Mouse (Mus musculus) adrenal gland, postnatal 25 days (tissue): ENCODE results near the gene Zpbp2. TPM values are rescaled to one million over a fixed set of nuclear protein-coding genes. Genes with fewer than 3 reads are reported as not detected.

Experiments
- DNase-seq: peaks from one replicate; pipeline ENCODE4 v3.0.0; 2021; ENCODE audit warnings: mixed read lengths
- long read RNA-seq: library from polyadenylated mRNA; stranded (forward); transcript quantifications from one replicate; pipeline ENCODE4 v2.0.0, GENCODE M21; 2021
- total RNA-seq: library from RNA; stranded (reverse); gene quantifications from 2 replicates; pipeline ENCODE4 v1.2.3, GENCODE M21; 2021

Zpbp2 gene
- total RNA-seq: 0.70 TPM in 1 of 2 replicates, not detected in the other
- long read RNA-seq: 0 reads

GRCm38 (mm10) chr11:98550975-98551828 is at the start of gene Zpbp2:
Zpbp2 (plus strand) TSS chr11:98551097.
- DNase-seq: peak; percentile 91

- DNase-seq: no peak
Observed at GRCm38 (mm10) chr11:98504926-98505325, 46.0 kb upstream of the Zpbp2 start.

GRCm38 (mm10) chr11:98509434-98509833 is 41.5 kb upstream of the Zpbp2 start:
- peak; percentile 33 for DNase-seq

GRCm38 (mm10) chr11:98510125-98510524 is 40.8 kb upstream of the Zpbp2 start:
- DNase-seq: no peak

- DNase-seq: no peak
Observed at GRCm38 (mm10) chr11:98512881-98513280, 38.0 kb upstream of the Zpbp2 start.

- no peak for DNase-seq
Observed at GRCm38 (mm10) chr11:98513356-98513936, 37.5 kb upstream of the Zpbp2 start.

GRCm38 (mm10) chr11:98520468-98520867 is 30.4 kb upstream of the Zpbp2 start:
- DNase-seq: no peak

GRCm38 (mm10) chr11:98525140-98525539 is 25.8 kb upstream of the Zpbp2 start:
- no peak for DNase-seq

- no peak for DNase-seq
Observed at GRCm38 (mm10) chr11:98526824-98527461, 24.0 kb upstream of the Zpbp2 start.

- DNase-seq: no peak
Observed at GRCm38 (mm10) chr11:98537480-98538034, 13.3 kb upstream of the Zpbp2 start.

- no peak for DNase-seq
Observed at GRCm38 (mm10) chr11:98540319-98540718, 10.6 kb upstream of the Zpbp2 start.

- DNase-seq: no peak
Observed at GRCm38 (mm10) chr11:98542553-98542952, 8.3 kb upstream of the Zpbp2 start.

- DNase-seq: no peak
Observed at GRCm38 (mm10) chr11:98543414-98543813, 7.5 kb upstream of the Zpbp2 start.

GRCm38 (mm10) chr11:98544890-98545677 is 5.8 kb upstream of the Zpbp2 start:
- no peak for DNase-seq

GRCm38 (mm10) chr11:98545711-98546231 is 5.1 kb upstream of the Zpbp2 start, which contains the start of gene Ikzf3:
Ikzf3 (minus strand) TSS chr11:98546031.
- peak; percentile 38 for DNase-seq

GRCm38 (mm10) chr11:98546529-98547307 is 4.2 kb upstream of the Zpbp2 start:
- DNase-seq: no peak

GRCm38 (mm10) chr11:98547308-98547693 is 3.6 kb upstream of the Zpbp2 start:
- DNase-seq: no peak

GRCm38 (mm10) chr11:98549363-98549762 is 1.5 kb upstream of the Zpbp2 start:
- no peak for DNase-seq

GRCm38 (mm10) chr11:98550311-98550974 is 454 bp upstream of the Zpbp2 start:
- DNase-seq: no peak

GRCm38 (mm10) chr11:98553966-98554365 is 3.1 kb downstream of the Zpbp2 start:
- DNase-seq: no peak
